Mouse (Mus musculus) kidney, adult 2 months (tissue): ENCODE measurements around the gene Mamld1.

Source experiments
- CTCF ChIP-seq: fragments of 200-500 bp; conservative IDR thresholded peaks from 2 replicates; pipeline ENCODE4 v1.5.1; 2011; ENCODE audit warnings: low read depth, mild to moderate bottlenecking, control low read depth, low read length, moderate library complexity, mixed read lengths; ENCODE audit not compliant: insufficient read depth, insufficient read length
- POLR2A ChIP-seq: fragments of 200-500 bp; IDR thresholded peaks from one replicate; pipeline ENCODE4 v1.6.1; 2011; ENCODE audit warnings: low read depth, low read length, control low read depth

- TF ChIP-seq CTCF (no peak), POLR2A (no peak)
Observed at GRCm38 (mm10) chrX:71108056-71108735, 58.1 kb downstream of the Mamld1 start.
